Mouse (Mus musculus): ENCODE data around the gene Krt90. TPM values are rescaled to one million over a fixed set of nuclear protein-coding genes. Genes with fewer than 3 reads are reported as not detected.

Krt90 gene
- 0.21 and 0.41 TPM in 2 replicates for polyA plus RNA-seq (2014; fragmentation: Nextera tagmentation; extraction: Ambion mirVana)

DNA sequence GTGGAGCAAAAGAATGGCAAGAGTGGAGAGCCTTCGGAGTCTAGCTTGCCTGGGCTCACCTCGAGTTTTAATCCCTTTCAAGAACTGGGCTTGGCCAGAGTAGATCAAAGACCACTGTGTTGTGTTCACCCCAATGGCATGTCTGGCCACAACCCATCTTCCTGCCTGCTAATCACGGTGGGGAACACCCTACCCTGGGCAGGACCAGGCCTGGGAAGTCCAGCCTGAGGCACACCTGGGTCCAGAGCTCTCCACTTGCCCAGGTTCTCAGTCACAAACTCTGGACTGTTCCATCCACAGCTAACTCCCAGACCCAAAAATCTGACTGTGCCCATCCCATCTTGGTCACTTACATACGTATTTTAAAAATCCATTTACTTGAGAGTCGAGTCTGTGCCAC lies at the start of gene Krt90:
Krt90 (minus strand) TSS at position 101 of the 400 bp plus-strand sequence.
- H3K36me3 ChIP-seq (ENCODE audit: control insufficient read depth, insufficient read depth, low read length): no peaks in the 10 kb centered on the region
- no peak within 1 kb of the TSS for H3K4me2 ChIP-seq (ENCODE audit: low read depth, low read length, severe bottlenecking)
- H3K4me3 ChIP-seq (ENCODE audit: low read depth, low read length): no peak within 1 kb of the TSS
- ATAC-seq (replicated peaks; ENCODE audit: low FRiP score): no peak
- H3K27ac ChIP-seq (ENCODE audit: low read depth, low read length): no peak within 1 kb of the TSS
- H3K9ac ChIP-seq (ENCODE audit: low read length): no peak within 1 kb of the TSS
- no peaks in the 10 kb centered on the region for H3K27me3 ChIP-seq (ENCODE audit: control insufficient read depth, insufficient read depth, low read length)
- no peak for DNase-seq (ENCODE audit: low spot score)
- WGBS: 66% methylated on average over 5 of the region's 5 CpGs
- 0 out of 2 replicates have a peak, but pooled peaks cover 2% of the 10 kb centered on the region for H3K4me1 ChIP-seq (replicated peaks; ENCODE audit: control insufficient read depth, insufficient read depth, low read length)
- H3K9me3 ChIP-seq (ENCODE audit: control insufficient read depth, low read length): no peaks in the 10 kb centered on the region

DNA sequence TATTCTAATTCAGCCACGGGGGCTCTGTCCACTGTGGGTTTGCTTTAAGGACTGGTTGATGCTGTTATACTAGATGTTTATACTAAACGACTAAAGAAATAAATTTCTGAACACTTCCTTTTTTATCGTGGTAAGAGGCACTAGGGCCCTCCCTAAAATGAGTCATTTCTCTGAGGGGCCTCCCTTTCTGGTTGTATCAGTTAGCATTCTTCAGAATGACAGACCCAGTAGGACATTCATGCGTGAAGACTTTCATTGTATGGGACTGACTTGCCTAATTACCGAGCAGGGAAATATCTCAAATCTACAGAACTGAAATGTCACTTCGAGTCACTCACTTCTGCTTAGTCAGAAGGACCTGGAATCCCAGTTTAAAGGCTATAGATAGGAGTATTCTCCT lies 36.4 kb upstream of the Krt90 start:
- no peaks in the 10 kb centered on the region for H3K9me3 ChIP-seq (ENCODE audit: control insufficient read depth, low read length)
- no peaks in the 10 kb centered on the region for H3K36me3 ChIP-seq (ENCODE audit: control insufficient read depth, insufficient read depth, low read length)
- DNase-seq (ENCODE audit: low spot score): no peak
- H3K4me1 ChIP-seq (replicated peaks; ENCODE audit: control insufficient read depth, insufficient read depth, low read length): no peaks in the 10 kb centered on the region
- no peak overlapping the region for H3K27ac ChIP-seq (ENCODE audit: low read depth, low read length)
- WGBS: 71% methylated on average over 6 of the region's 6 CpGs
- no peak overlapping the region for H3K4me3 ChIP-seq (ENCODE audit: low read depth, low read length)
- no peak overlapping the region for H3K9ac ChIP-seq (ENCODE audit: low read length)
- H3K27me3 ChIP-seq (ENCODE audit: control insufficient read depth, insufficient read depth, low read length): no peaks in the 10 kb centered on the region
- no peak overlapping the region for H3K4me2 ChIP-seq (ENCODE audit: low read depth, low read length, severe bottlenecking)
- ATAC-seq (replicated peaks; ENCODE audit: low FRiP score): no peak

DNA sequence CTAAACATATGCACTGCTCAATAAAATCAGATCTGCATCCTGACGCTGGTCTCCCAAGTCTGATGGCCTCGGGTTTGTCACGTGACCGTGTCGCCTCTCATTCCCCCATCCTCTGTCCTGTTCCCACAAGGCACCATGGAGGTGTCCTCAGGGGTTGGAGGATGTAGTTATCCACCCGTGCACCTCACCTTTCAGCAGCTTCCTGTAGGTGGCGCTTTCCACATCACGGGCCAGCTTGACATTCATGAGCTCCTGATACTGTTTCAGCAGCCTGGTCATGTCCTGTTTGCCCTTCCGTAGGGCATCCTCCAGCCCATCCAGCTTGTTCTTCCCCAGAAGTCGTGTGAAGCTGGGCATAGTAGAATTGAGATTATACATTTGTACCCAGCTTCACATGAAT lies 25.5 kb upstream of the Krt90 start:
- no peaks in the 10 kb centered on the region for H3K4me1 ChIP-seq (replicated peaks; ENCODE audit: control insufficient read depth, insufficient read depth, low read length)
- no peak for DNase-seq (ENCODE audit: low spot score)
- no peak overlapping the region for H3K9ac ChIP-seq (ENCODE audit: low read length)
- no peaks in the 10 kb centered on the region for H3K9me3 ChIP-seq (ENCODE audit: control insufficient read depth, low read length)
- H3K36me3 ChIP-seq (ENCODE audit: control insufficient read depth, insufficient read depth, low read length): no peaks in the 10 kb centered on the region
- 82% methylated on average over 10 of the region's 10 CpGs for WGBS
- ATAC-seq (replicated peaks; ENCODE audit: low FRiP score): no peak
- H3K27me3 ChIP-seq (ENCODE audit: control insufficient read depth, insufficient read depth, low read length): no peaks in the 10 kb centered on the region
- H3K4me3 ChIP-seq (ENCODE audit: low read depth, low read length): no peak overlapping the region
- no peak overlapping the region for H3K27ac ChIP-seq (ENCODE audit: low read depth, low read length)
- no peak overlapping the region for H3K4me2 ChIP-seq (ENCODE audit: low read depth, low read length, severe bottlenecking)

DNA sequence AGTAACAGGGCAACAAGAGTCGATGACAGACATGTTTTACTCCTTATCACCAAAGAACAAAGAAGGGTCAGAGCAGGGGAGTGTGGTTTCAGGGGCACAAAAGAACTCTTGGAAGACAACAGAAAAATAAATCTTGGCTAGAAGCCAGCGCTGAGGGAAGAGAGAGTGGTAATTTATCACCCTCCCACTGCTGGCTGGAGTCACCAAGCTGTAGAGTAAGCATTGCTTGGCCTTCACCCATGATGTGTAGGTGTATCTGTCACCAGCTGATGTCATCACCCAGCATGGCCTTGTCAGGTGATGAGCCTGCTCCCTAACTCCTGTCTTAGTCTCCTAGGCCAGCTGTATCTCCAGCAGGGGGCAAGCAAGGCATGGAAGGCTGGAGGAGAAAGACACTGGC lies 21.7 kb upstream of the Krt90 start:
- Histone ChIP-seq H3K27me3 (ENCODE audit: control insufficient read depth, insufficient read depth, low read length) (no peaks in the 10 kb centered on the region), H3K9ac (ENCODE audit: low read length) (no peak overlapping the region), H3K36me3 (ENCODE audit: control insufficient read depth, insufficient read depth, low read length) (no peaks in the 10 kb centered on the region), H3K27ac (ENCODE audit: low read depth, low read length) (no peak overlapping the region), H3K9me3 (ENCODE audit: control insufficient read depth, low read length) (no peaks in the 10 kb centered on the region), H3K4me1 (replicated peaks; ENCODE audit: control insufficient read depth, insufficient read depth, low read length) (no peaks in the 10 kb centered on the region), H3K4me2 (ENCODE audit: low read depth, low read length, severe bottlenecking) (no peak overlapping the region), H3K4me3 (ENCODE audit: low read depth, low read length) (no peak overlapping the region)
- WGBS: 58% methylated on average over 2 of the region's 2 CpGs
- DNase-seq (ENCODE audit: low spot score) (no peak), ATAC-seq (replicated peaks; ENCODE audit: low FRiP score) (no peak)

DNA sequence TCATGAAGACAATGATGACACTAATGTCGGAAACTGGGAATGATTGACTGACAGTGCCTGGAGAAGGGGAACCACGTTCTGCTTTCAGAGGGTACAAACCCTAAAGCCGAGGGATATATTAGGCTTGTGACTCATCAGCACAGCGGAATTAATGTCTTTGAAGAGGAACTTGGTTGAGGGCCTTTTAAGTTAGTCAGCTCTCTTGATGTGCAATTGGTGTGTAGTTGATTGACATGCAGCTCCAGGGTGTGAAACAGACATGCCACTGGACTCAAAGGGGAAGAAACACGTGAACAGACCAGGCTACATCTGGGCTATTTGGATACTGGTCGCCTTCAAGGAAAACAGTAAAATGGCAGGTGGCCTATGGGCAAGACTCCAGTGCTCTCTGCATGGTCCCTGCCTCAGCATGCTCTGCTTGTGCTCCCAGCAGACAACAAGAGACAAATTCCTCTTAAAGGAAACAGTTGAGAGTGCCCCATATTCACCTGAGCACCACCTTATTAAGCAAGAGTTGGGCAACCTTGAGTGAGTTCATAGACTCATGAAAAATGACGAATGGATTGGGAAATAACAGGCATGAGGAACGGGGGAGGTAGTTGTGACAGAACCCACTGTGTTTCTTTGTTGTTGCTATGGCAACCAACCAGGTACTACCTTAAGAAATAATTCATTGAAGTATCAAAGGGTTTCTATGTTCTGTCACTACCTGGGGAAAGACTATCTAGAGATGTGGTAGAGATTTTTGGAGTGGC lies 20.6 kb upstream of the Krt90 start:
- WGBS: 79% methylated on average over 8 of the region's 8 CpGs
- H3K4me1 ChIP-seq (replicated peaks; ENCODE audit: control insufficient read depth, insufficient read depth, low read length): no peaks in the 10 kb centered on the region
- no peak overlapping the region for H3K9ac ChIP-seq (ENCODE audit: low read length)
- H3K9me3 ChIP-seq (ENCODE audit: control insufficient read depth, low read length): no peaks in the 10 kb centered on the region
- H3K27ac ChIP-seq (ENCODE audit: low read depth, low read length): no peak overlapping the region
- ATAC-seq (replicated peaks; ENCODE audit: low FRiP score) (no peak), DNase-seq (ENCODE audit: low spot score) (no peak)
- H3K4me3 ChIP-seq (ENCODE audit: low read depth, low read length): no peak overlapping the region
- H3K27me3 ChIP-seq (ENCODE audit: control insufficient read depth, insufficient read depth, low read length): no peaks in the 10 kb centered on the region
- no peaks in the 10 kb centered on the region for H3K36me3 ChIP-seq (ENCODE audit: control insufficient read depth, insufficient read depth, low read length)
- no peak overlapping the region for H3K4me2 ChIP-seq (ENCODE audit: low read depth, low read length, severe bottlenecking)

DNA sequence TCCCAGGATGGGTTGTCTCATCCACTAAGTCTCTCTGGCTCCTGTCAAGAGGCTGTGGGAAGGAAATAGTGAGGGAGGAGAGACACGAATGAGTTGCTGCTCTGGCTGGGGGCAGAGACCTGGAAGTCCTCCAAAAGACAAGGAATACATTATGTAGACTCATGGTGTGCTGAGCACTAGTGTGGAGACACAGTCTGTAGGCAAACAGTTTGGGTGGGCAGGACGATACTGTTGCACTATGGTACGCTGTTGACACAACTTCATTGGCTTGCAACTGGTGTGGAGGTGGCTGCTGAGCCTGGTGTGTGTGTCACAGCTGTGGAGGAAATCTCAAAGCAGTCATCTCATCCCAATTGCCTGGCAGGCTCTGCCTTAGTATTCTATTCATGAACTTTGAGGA lies 19.0 kb upstream of the Krt90 start:
- Histone ChIP-seq H3K9me3 (ENCODE audit: control insufficient read depth, low read length) (no peaks in the 10 kb centered on the region), H3K4me1 (replicated peaks; ENCODE audit: control insufficient read depth, insufficient read depth, low read length) (no peaks in the 10 kb centered on the region), H3K27me3 (ENCODE audit: control insufficient read depth, insufficient read depth, low read length) (no peaks in the 10 kb centered on the region), H3K36me3 (ENCODE audit: control insufficient read depth, insufficient read depth, low read length) (no peaks in the 10 kb centered on the region), H3K9ac (ENCODE audit: low read length) (no peak overlapping the region), H3K4me2 (ENCODE audit: low read depth, low read length, severe bottlenecking) (no peak overlapping the region), H3K4me3 (ENCODE audit: low read depth, low read length) (no peak overlapping the region), H3K27ac (ENCODE audit: low read depth, low read length) (no peak overlapping the region)
- DNase-seq (ENCODE audit: low spot score): no peak
- no peak for ATAC-seq (replicated peaks; ENCODE audit: low FRiP score)
- 85% methylated on average over 3 of the region's 3 CpGs for WGBS

DNA sequence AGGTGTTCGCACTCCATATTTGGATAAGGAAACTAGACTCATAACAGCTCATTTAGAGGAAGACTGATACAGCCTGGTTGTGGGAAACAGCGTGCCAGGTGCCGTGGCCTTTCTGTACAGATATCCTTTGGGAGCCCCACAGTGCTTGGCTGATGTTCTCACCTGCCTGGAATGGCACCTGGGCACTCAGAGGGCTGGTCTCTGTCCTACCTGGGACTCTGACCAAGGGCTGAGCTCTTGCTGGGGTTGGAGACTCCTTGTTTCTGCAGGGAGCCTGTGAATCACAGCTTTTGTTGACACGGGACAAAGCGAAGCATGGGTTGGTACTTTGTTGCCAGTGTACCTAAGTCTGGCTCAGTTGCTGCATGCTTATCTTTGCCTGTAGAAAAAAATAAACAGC lies 12.8 kb upstream of the Krt90 start:
- ATAC-seq (replicated peaks; ENCODE audit: low FRiP score): no peak
- no peaks in the 10 kb centered on the region for H3K36me3 ChIP-seq (ENCODE audit: control insufficient read depth, insufficient read depth, low read length)
- no peak overlapping the region for H3K4me2 ChIP-seq (ENCODE audit: low read depth, low read length, severe bottlenecking)
- no peak for DNase-seq (ENCODE audit: low spot score)
- H3K4me3 ChIP-seq (ENCODE audit: low read depth, low read length): no peak overlapping the region
- no peaks in the 10 kb centered on the region for H3K4me1 ChIP-seq (replicated peaks; ENCODE audit: control insufficient read depth, insufficient read depth, low read length)
- H3K9me3 ChIP-seq (ENCODE audit: control insufficient read depth, low read length): no peaks in the 10 kb centered on the region
- no peak overlapping the region for H3K27ac ChIP-seq (ENCODE audit: low read depth, low read length)
- H3K9ac ChIP-seq (ENCODE audit: low read length): no peak overlapping the region
- 83% methylated on average over 5 of the region's 5 CpGs for WGBS
- no peaks in the 10 kb centered on the region for H3K27me3 ChIP-seq (ENCODE audit: control insufficient read depth, insufficient read depth, low read length)

DNA sequence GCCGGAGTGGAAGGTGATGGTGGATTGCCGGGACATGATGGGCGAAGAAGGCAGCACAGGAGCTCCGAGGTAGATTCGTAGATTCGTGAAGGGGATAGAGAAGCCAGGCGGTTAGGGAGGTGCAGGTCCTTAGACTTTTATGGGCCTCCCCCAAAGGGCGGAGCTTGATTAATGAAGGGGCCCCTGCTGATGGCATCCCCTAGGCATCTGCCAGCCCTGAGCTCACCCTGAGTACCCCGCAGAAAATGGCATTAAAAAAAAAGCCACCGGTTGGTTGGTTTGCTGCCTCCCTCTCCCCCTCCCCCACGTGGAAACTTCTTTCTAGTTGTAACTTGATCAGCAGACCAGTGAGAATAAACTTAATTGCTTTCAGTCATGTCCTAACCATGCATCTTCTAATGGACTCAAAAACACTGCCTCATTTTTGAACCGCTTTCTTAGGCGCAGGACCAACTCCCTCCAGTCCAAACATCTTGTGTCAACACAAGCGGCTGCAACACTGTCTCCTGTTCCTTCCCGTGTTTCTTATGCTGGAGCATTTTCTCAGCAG lies 11.1 kb upstream of the Krt90 start, which contains the start of gene Krt75:
Krt75 (minus strand) TSS at position 109 of the 550 bp plus-strand sequence.
- Histone ChIP-seq H3K9ac (ENCODE audit: low read length) (no peak within 1 kb of the TSS), H3K4me1 (replicated peaks; ENCODE audit: control insufficient read depth, insufficient read depth, low read length) (no peaks in the 10 kb centered on the region), H3K36me3 (ENCODE audit: control insufficient read depth, insufficient read depth, low read length) (no peaks in the 10 kb centered on the region), H3K9me3 (ENCODE audit: control insufficient read depth, low read length) (no peaks in the 10 kb centered on the region), H3K27ac (ENCODE audit: low read depth, low read length) (no peak within 1 kb of the TSS), H3K4me3 (ENCODE audit: low read depth, low read length) (no peak within 1 kb of the TSS), H3K4me2 (ENCODE audit: low read depth, low read length, severe bottlenecking) (no peak within 1 kb of the TSS), H3K27me3 (ENCODE audit: control insufficient read depth, insufficient read depth, low read length) (no peaks in the 10 kb centered on the region)
- 75% methylated on average over 15 of the region's 15 CpGs for WGBS
- DNase-seq (ENCODE audit: low spot score) (no peak), ATAC-seq (replicated peaks; ENCODE audit: low FRiP score) (no peak)

DNA sequence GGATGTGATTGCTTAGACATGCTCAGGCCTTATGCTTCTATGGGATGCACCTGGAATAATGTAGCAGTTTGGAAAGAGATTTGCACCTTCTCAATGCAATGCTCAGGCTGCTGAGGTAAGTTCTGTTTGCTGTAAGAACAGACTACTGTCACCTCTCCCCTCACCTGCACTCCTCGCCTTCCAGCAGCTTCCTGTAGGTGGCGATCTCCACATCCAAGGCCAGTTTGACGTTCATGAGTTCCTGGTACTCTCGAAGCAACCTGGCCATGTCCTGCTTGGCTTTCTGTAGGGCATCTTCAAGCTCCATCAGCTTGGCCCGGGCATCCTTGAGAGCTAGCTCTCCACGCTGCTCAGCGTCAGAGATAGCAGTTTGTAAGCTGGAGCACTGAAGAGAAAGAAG lies 5.0 kb upstream of the Krt90 start:
- Histone ChIP-seq H3K4me3 (ENCODE audit: low read depth, low read length) (no peak overlapping the region), H3K27me3 (ENCODE audit: control insufficient read depth, insufficient read depth, low read length) (no peaks in the 10 kb centered on the region), H3K9me3 (ENCODE audit: control insufficient read depth, low read length) (no peaks in the 10 kb centered on the region), H3K4me1 (replicated peaks; ENCODE audit: control insufficient read depth, insufficient read depth, low read length) (no peaks in the 10 kb centered on the region), H3K9ac (ENCODE audit: low read length) (no peak overlapping the region), H3K27ac (ENCODE audit: low read depth, low read length) (no peak overlapping the region), H3K4me2 (ENCODE audit: low read depth, low read length, severe bottlenecking) (no peak overlapping the region), H3K36me3 (ENCODE audit: control insufficient read depth, insufficient read depth, low read length) (no peaks in the 10 kb centered on the region)
- DNase-seq (ENCODE audit: low spot score) (no peak), ATAC-seq (replicated peaks; ENCODE audit: low FRiP score) (no peak)
- WGBS: 44% methylated on average over 7 of the region's 7 CpGs

Measured in forebrain, embryonic 11.5 days (tissue).